Mouse (Mus musculus): Measurements from ENCODE around the gene Casc3. TPM values are rescaled to one million over a fixed set of nuclear protein-coding genes. Genes with fewer than 3 reads are reported as not detected.

Casc3 gene
- polyA plus RNA-seq, 1 experiment from 2014 or later: 7.0 TPM

DNA sequence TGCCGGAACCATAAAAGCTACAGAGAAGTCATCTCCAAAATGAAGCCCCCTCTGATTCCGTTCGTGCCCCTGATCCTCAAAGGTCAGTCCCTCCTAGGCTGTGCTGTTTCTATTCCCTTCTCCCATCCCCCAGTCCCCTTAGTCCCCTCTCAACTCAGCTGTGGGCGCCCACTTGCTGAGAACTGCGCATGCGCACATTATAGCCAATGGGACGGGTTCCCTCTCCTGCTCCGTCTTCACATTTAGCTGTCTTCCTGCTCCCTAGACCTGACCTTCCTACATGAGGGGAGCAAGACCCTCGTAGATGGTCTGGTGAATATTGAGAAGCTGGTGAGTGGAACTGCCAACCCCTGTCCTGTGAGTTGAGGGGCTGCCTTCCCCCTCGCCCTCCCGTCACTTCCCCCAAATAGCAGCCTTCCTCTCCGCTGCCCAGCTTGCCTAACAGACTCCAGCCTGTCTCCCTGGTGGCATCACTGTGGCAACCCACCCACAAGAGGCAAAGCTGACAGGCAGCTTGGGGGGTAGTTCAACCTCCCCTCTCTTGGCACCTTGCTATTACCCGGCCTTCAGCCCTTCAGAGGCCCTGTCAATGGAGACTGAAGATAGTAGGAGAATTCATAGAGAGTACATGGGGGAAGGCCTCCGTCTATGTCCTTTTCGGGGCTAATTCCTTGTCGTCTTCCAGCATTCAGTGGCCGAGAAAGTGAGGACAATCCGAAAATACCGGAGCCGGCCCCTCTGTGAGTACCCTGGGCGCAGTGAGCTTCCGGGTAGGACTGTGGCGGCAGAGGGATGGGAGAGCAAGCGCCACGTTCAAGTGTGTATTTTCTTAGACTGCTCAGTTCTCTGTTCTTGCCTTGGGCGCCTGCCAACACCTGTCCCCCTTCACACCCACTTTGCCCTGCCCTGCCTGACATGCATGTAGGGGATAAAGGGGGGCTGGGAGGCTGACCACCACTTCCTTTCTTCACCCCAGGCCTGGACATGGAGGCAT lies 45.7 kb downstream of the Casc3 start:
- H3K27ac ChIP-seq (ENCODE audit: low read depth): no peak overlapping the region
- no peak overlapping the region for H3K4me2 ChIP-seq (ENCODE audit: low read depth, low read length)
- H3K9me3 ChIP-seq (ENCODE audit: low read length): no peaks in the 10 kb centered on the region
- 77% methylated on average over 26 of the region's 26 CpGs for WGBS (ENCODE audit: insufficient replicate concordance)
- H3K4me3 ChIP-seq (ENCODE audit: low read depth, low read length): no peak overlapping the region
- H3K4me1 ChIP-seq (ENCODE audit: insufficient read depth): peaks cover 4% of the 10 kb centered on the region; the same call in 1 of the 2 replicates
- ATAC-seq (no peak), DNase-seq (no peak)
- TF ChIP-seq CTCF (IDR thresholded peaks at IDR 0.05; ENCODE audit: low read depth) (no peak), EP300 (IDR thresholded peaks at IDR 0.05; ENCODE audit: low read depth) (no peak)
- H3K9ac ChIP-seq (replicated peaks): no peak overlapping the region
- no peaks in the 10 kb centered on the region for H3K36me3 ChIP-seq (replicated peaks; ENCODE audit: insufficient read depth, low read length)
- no peaks in the 10 kb centered on the region for H3K27me3 ChIP-seq (ENCODE audit: insufficient read depth, low read length)

- no peak overlapping the region for H3K4me2 ChIP-seq (ENCODE audit: low read depth, low read length)
- TF ChIP-seq CTCF (IDR thresholded peaks at IDR 0.05; ENCODE audit: low read depth): no peak
- H3K9me3 ChIP-seq (ENCODE audit: low read length): no peaks in the 10 kb centered on the region
- ATAC-seq (no peak), DNase-seq (no peak)
- no peak overlapping the region for H3K4me3 ChIP-seq (ENCODE audit: low read depth, low read length)
- no peaks in the 10 kb centered on the region for H3K36me3 ChIP-seq (replicated peaks; ENCODE audit: insufficient read depth, low read length)
- no peak overlapping the region for H3K9ac ChIP-seq (replicated peaks)
- 93% methylated on average over 8 of the region's 8 CpGs for WGBS (ENCODE audit: insufficient replicate concordance)
- peaks cover 2% of the 10 kb centered on the region; the same call in 1 of the 2 replicates for H3K4me1 ChIP-seq (ENCODE audit: insufficient read depth)
- no peak overlapping the region for H3K27ac ChIP-seq (ENCODE audit: low read depth)
- no peaks in the 10 kb centered on the region for H3K27me3 ChIP-seq (ENCODE audit: insufficient read depth, low read length)
These were observed 49.4 kb downstream of the Casc3 start for GRCm38 (mm10) chr11:98854116-98854515.

DNA sequence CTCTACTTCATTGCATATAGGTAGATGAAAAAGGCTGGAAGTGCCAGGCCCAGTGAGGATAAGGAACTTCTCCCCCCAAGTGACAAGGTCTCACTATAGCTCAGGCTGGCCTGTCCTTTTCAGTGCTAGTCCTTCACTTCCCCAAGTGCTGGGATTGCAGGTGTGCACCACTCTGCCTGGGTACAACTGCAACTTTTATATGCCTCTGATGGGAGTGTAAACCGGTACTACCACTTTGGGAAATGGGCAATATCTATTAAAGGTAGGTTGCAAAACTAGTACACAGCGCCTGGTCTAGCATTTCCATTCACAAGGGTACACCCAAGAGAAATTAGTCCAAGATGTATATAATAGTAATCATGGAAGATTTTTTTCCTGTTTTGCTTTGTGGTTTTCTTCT lies 50.0 kb downstream of the Casc3 start:
- 87% methylated on average over 2 of the region's 2 CpGs for WGBS (ENCODE audit: insufficient replicate concordance)
- ATAC-seq: no peak

GRCm38 (mm10) chr11:98858759-98859731 lies 54.3 kb downstream of the Casc3 start:
- ATAC-seq: peak; percentile 49
- DNase-seq: peak; percentile 89
- H3K4me1 ChIP-seq (ENCODE audit: insufficient read depth): peaks cover 6% of the 10 kb centered on the region
- H3K9me3 ChIP-seq (ENCODE audit: low read length): no peaks in the 10 kb centered on the region
- no peak overlapping the region for H3K27ac ChIP-seq (ENCODE audit: low read depth)
- no peak overlapping the region for H3K4me2 ChIP-seq (ENCODE audit: low read depth, low read length)
- H3K9ac ChIP-seq (replicated peaks): no peak overlapping the region
- H3K36me3 ChIP-seq (replicated peaks; ENCODE audit: insufficient read depth, low read length): no peaks in the 10 kb centered on the region
- WGBS (ENCODE audit: insufficient replicate concordance): 30% methylated on average over 14 of the region's 14 CpGs
- TF ChIP-seq EP300 (IDR thresholded peaks at IDR 0.05; ENCODE audit: low read depth) (no peak), CTCF (IDR thresholded peaks at IDR 0.05; ENCODE audit: low read depth) (peak; percentile 91)
- H3K4me3 ChIP-seq (ENCODE audit: low read depth, low read length): no peak overlapping the region
- H3K27me3 ChIP-seq (ENCODE audit: insufficient read depth, low read length): no peaks in the 10 kb centered on the region

More for the DNA sequence above, 50.0 kb downstream of the Casc3 start:
- Histone ChIP-seq H3K4me3 (ENCODE audit: low read depth, low read length) (no peak overlapping the region), H3K4me2 (ENCODE audit: low read depth, low read length) (no peak overlapping the region), H3K27ac (ENCODE audit: low read depth) (no peak overlapping the region), H3K9me3 (ENCODE audit: low read length) (no peaks in the 10 kb centered on the region), H3K36me3 (replicated peaks; ENCODE audit: insufficient read depth, low read length) (no peaks in the 10 kb centered on the region), H3K4me1 (ENCODE audit: insufficient read depth) (no peaks in the 10 kb centered on the region), H3K27me3 (ENCODE audit: insufficient read depth, low read length) (no peaks in the 10 kb centered on the region), H3K9ac (replicated peaks) (no peak overlapping the region)
- no peak for DNase-seq
- no peak for TF ChIP-seq EP300 (IDR thresholded peaks at IDR 0.05; ENCODE audit: low read depth)
- TF ChIP-seq CTCF (IDR thresholded peaks at IDR 0.05; ENCODE audit: low read depth): no peak

GRCm38 (mm10) chr11:98863028-98863750 lies 58.5 kb downstream of the Casc3 start, which contains the start of gene Wipf2:
Gene Wipf2 (plus strand): TSS chr11:98863638.
- H3K27ac ChIP-seq (ENCODE audit: low read depth): peak within 1 kb of the TSS; percentile 94
- ATAC-seq (peak; percentile 93), DNase-seq (peak; percentile 96)
- peaks cover 8% of the 10 kb centered on the region for H3K4me1 ChIP-seq (ENCODE audit: insufficient read depth)
- H3K27me3 ChIP-seq (ENCODE audit: insufficient read depth, low read length): no peaks in the 10 kb centered on the region
- peak within 1 kb of the TSS; percentile 94 for H3K4me3 ChIP-seq (ENCODE audit: low read depth, low read length)
- H3K36me3 ChIP-seq (replicated peaks; ENCODE audit: insufficient read depth, low read length): peaks cover 18% of the 10 kb centered on the region
- no peaks in the 10 kb centered on the region for H3K9me3 ChIP-seq (ENCODE audit: low read length)
- TF ChIP-seq CTCF (IDR thresholded peaks at IDR 0.05; ENCODE audit: low read depth) (peak; percentile 93), EP300 (IDR thresholded peaks at IDR 0.05; ENCODE audit: low read depth) (no peak)
- H3K9ac ChIP-seq (replicated peaks): peak within 1 kb of the TSS; percentile 91
- 8% methylated on average over 34 of the region's 41 CpGs for WGBS (ENCODE audit: insufficient replicate concordance)
- peak within 1 kb of the TSS; percentile 90 for H3K4me2 ChIP-seq (ENCODE audit: low read depth, low read length)

Data from liver, postnatal 0 days (tissue).